Mouse (Mus musculus) megakaryocyte-erythroid progenitor cell, adult 5-6 weeks (primary cell): Measurements from ENCODE around the gene Spta1. TPM values are rescaled to one million over a fixed set of nuclear protein-coding genes. Genes with fewer than 3 reads are reported as not detected.

ENCODE experiments used
- ATAC-seq: replicated peaks from 2 replicates; pipeline ENCODE4 v1.8.0; 2016; ENCODE audit warnings: mild to moderate bottlenecking, inconsistent platforms; ENCODE audit not compliant: severe bottlenecking, poor library complexity, low FRiP score, low TSS enrichment
- total RNA-seq, 2 experiments: library from RNA; stranded (forward) in 1 of 2; stranded (reverse) in 1 of 2; fragments of 200-1000, 215-1000 nt in 1 of 2; fragments of >200 nt in 1 of 2; fragmentation: Nextera tagmentation in 1 of 2; gene quantifications; 2 replicates each; pipeline ENCODE4 v1.2.3; 2014 to 2017

Gene Spta1
- total RNA-seq, 2 experiments from 2014 or later, result 39.3 to 72.5 TPM

GRCm38 (mm10) chr1:174247170-174247569, 74.6 kb downstream of the Spta1 start:
- ATAC-seq, result no peak

GRCm38 (mm10) chr1:174250376-174250775, 77.8 kb downstream of the Spta1 start:
- ATAC-seq, result no peak; the same call in 1 of the 2 replicates

- no peak for ATAC-seq
Measured at GRCm38 (mm10) chr1:174251961-174252360, 79.4 kb downstream of the Spta1 start, which contains the start of gene Olfr419. TSS of gene Olfr419 (minus strand) at chr1:174252061.

GRCm38 (mm10) chr1:174267816-174268215, 95.2 kb downstream of the Spta1 start:
- no peak for ATAC-seq

- peak; percentile 75 for ATAC-seq
Measured at GRCm38 (mm10) chr1:174269162-174269561, 96.6 kb downstream of the Spta1 start.

GRCm38 (mm10) chr1:174270643-174271042, 98.1 kb downstream of the Spta1 start:
- ATAC-seq, result no peak

Other genes with a start within 250 kb of the Spta1 start
- gene Mndal, start 230.3 kb upstream of the Spta1 start, total RNA-seq (2014; fragmentation: Nextera tagmentation), result 39.2 and 48.4 TPM in 2 replicates
- 48.0 and 63.2 TPM in 2 replicates for gene Mndal, start 230.3 kb upstream of the Spta1 start, total RNA-seq (2017)
- 21.6 and 24.5 TPM in 2 replicates for gene Ifi203, start 230.1 kb upstream of the Spta1 start, total RNA-seq (2014; fragmentation: Nextera tagmentation)
- 9.5 and 28.7 TPM in 2 replicates for gene Ifi203, start 230.1 kb upstream of the Spta1 start, total RNA-seq (2017)
- gene Ifi202b, start 190.0 kb upstream of the Spta1 start, total RNA-seq (2014; fragmentation: Nextera tagmentation), result not detected in 2 replicates
- gene Ifi202b, start 190.0 kb upstream of the Spta1 start, total RNA-seq (2017), result not detected in 2 replicates
- gene Ifi205, start 141.0 kb upstream of the Spta1 start, total RNA-seq (2014; fragmentation: Nextera tagmentation), result not detected in 2 replicates
- 2.9 and 3.1 TPM in 2 replicates for gene Ifi205, start 141.0 kb upstream of the Spta1 start, total RNA-seq (2017)
- not detected in 2 replicates for gene Olfr433, start 132.1 kb upstream of the Spta1 start, total RNA-seq (2014; fragmentation: Nextera tagmentation)
- not detected in 2 replicates for gene Olfr433, start 132.1 kb upstream of the Spta1 start, total RNA-seq (2017)
- gene Olfr432, start 123.6 kb upstream of the Spta1 start, total RNA-seq (2014; fragmentation: Nextera tagmentation), result not detected in 2 replicates
- gene Olfr432, start 123.6 kb upstream of the Spta1 start, total RNA-seq (2017), result not detected in 2 replicates
- gene Olfr430, start 106.2 kb upstream of the Spta1 start, total RNA-seq (2014; fragmentation: Nextera tagmentation), result not detected in 2 replicates
- not detected in 2 replicates for gene Olfr430, start 106.2 kb upstream of the Spta1 start, total RNA-seq (2017)
- not detected in 2 replicates for gene Olfr429, start 88.4 kb upstream of the Spta1 start, total RNA-seq (2014; fragmentation: Nextera tagmentation)
- gene Olfr429, start 88.4 kb upstream of the Spta1 start, total RNA-seq (2017), result not detected in 2 replicates
- gene Olfr427, start 75.9 kb upstream of the Spta1 start, total RNA-seq (2014; fragmentation: Nextera tagmentation), result not detected in 2 replicates
- not detected in 2 replicates for gene Olfr427, start 75.9 kb upstream of the Spta1 start, total RNA-seq (2017)
- gene Olfr231, start 51.6 kb upstream of the Spta1 start, total RNA-seq (2014; fragmentation: Nextera tagmentation), result not detected in 2 replicates
- gene Olfr231, start 51.6 kb upstream of the Spta1 start, total RNA-seq (2017), result not detected in 2 replicates
- gene Olfr424, start 41.3 kb upstream of the Spta1 start, total RNA-seq (2014; fragmentation: Nextera tagmentation), result not detected in 2 replicates
- gene Olfr424, start 41.3 kb upstream of the Spta1 start, total RNA-seq (2017), result not detected in 2 replicates
- not detected in 2 replicates for gene Olfr420, start 17.1 kb upstream of the Spta1 start, total RNA-seq (2014; fragmentation: Nextera tagmentation)
- not detected in 2 replicates for gene Olfr420, start 17.1 kb upstream of the Spta1 start, total RNA-seq (2017)
- not detected in 2 replicates for gene Olfr419, start 79.3 kb downstream of the Spta1 start, total RNA-seq (2014; fragmentation: Nextera tagmentation)
- gene Olfr419, start 79.3 kb downstream of the Spta1 start, total RNA-seq (2017), result not detected in 2 replicates
- not detected in 2 replicates for gene Mptx1, start 157.7 kb downstream of the Spta1 start, total RNA-seq (2014; fragmentation: Nextera tagmentation)
- not detected in 2 replicates for gene Mptx1, start 157.7 kb downstream of the Spta1 start, total RNA-seq (2017)
- 5.6 and 6.3 TPM in 2 replicates for gene Olfr417, start 192.3 kb downstream of the Spta1 start, total RNA-seq (2014; fragmentation: Nextera tagmentation)
- 1.7 and 8.2 TPM in 2 replicates for gene Olfr417, start 192.3 kb downstream of the Spta1 start, total RNA-seq (2017)
- 10.0 and 11.7 TPM in 2 replicates for gene Olfr248, start 218.3 kb downstream of the Spta1 start, total RNA-seq (2014; fragmentation: Nextera tagmentation)
- gene Olfr248, start 218.3 kb downstream of the Spta1 start, total RNA-seq (2017), result 2.4 and 4.5 TPM in 2 replicates